Mouse (Mus musculus) embryonic facial prominence, embryonic 15.5 days (tissue): ENCODE measurements at regions not wholly inside any gene's neighbourhood (a gene's known extent, or its start where the extent isn't known, plus 50 kb on each side); places are given as distances from the start of the nearest gene placed in this dataset.

Source experiments
- ATAC-seq: fragments of 200-750 bp; cut with Nextera tagmentation; 2 replicates; pipeline ENCODE4 v1.8.0; 2017; ENCODE audit warnings: low read depth, moderate TSS enrichment; ENCODE audit not compliant: insufficient number of reproducible peaks, low FRiP score, low TSS enrichment
- H3K27ac ChIP-seq: fragments of 300-500 bp; sonication (generic); replicated peaks from 2 replicates; pipeline ENCODE4 v1.5.1; 2015; ENCODE audit warnings: mild to moderate bottlenecking, inconsistent platforms
- H3K27me3 ChIP-seq: fragments of 300-500 bp; sonication (generic); 2 replicates; pipeline ENCODE4 v1.6.1; 2015; ENCODE audit warnings: inconsistent platforms
- H3K36me3 ChIP-seq: fragments of 300-500 bp; sonication (generic); 2 replicates; pipeline ENCODE4 v1.6.1; 2015; ENCODE audit warnings: mild to moderate bottlenecking, inconsistent platforms
- H3K4me1 ChIP-seq: fragments of 300-500 bp; sonication (generic); 2 replicates; pipeline ENCODE4 v1.6.1; 2015; ENCODE audit warnings: inconsistent platforms
- H3K4me2 ChIP-seq: fragments of 300-500 bp; sonication (generic); replicated peaks from 2 replicates; pipeline ENCODE4 v1.6.1; 2015; ENCODE audit warnings: mild to moderate bottlenecking, inconsistent platforms
- H3K4me3 ChIP-seq: fragments of 300-500 bp; sonication (generic); replicated peaks from 2 replicates; pipeline ENCODE4 v1.5.1; 2015; ENCODE audit warnings: mild to moderate bottlenecking, inconsistent platforms
- H3K9ac ChIP-seq: fragments of 300-500 bp; sonication (generic); 2 replicates; pipeline ENCODE4 v1.6.1; 2015; ENCODE audit warnings: inconsistent platforms
- H3K9me3 ChIP-seq: fragments of 300-500 bp; sonication (generic); replicated peaks from 2 replicates; pipeline ENCODE4 v1.6.1; 2016; ENCODE audit warnings: inconsistent platforms
- WGBS: fragments of 180-500 bp; shearing (Covaris S2); methylation state at CpG from one replicate; pipeline ENCODE4 v1.1.7; 2015; 5-methylcytosine and 5-hydroxymethylcytosine counted together

DNA sequence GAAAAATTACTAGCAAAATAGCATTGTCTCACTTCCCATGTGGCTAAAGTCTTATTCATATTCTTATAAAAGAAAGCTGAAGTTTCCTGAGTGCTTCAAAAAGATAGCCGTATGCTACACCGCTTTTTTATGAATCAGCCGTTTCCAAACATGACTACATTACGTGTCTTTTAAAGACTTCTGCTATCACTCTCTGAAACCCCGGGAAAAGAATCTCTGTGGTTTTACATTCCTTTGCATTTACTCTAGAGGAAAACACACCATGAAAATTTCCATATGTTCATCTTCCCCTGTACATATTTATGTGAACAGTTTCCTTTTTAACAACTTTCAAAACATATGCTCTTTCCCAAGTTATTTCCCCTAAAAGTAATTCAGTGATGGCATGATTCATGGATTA lies 882.3 kb downstream of the Gsdmc2 start:
- no peaks in the 10 kb centered on the region for H3K9me3 ChIP-seq
- H3K4me3 ChIP-seq, result no peak overlapping the region
- H3K27me3 ChIP-seq, result no peaks in the 10 kb centered on the region
- H3K4me2 ChIP-seq, result no peak overlapping the region
- H3K27ac ChIP-seq, result no peak overlapping the region; the same call in 1 of the 2 replicates
- H3K4me1 ChIP-seq, result 0 out of 2 replicates have a peak, but pooled peaks cover 4% of the 10 kb centered on the region
- 25% methylated on average over 5 of the region's 5 CpGs for WGBS
- no peak overlapping the region for H3K9ac ChIP-seq
- no peaks in the 10 kb centered on the region for H3K36me3 ChIP-seq
- ATAC-seq, result no peak

DNA sequence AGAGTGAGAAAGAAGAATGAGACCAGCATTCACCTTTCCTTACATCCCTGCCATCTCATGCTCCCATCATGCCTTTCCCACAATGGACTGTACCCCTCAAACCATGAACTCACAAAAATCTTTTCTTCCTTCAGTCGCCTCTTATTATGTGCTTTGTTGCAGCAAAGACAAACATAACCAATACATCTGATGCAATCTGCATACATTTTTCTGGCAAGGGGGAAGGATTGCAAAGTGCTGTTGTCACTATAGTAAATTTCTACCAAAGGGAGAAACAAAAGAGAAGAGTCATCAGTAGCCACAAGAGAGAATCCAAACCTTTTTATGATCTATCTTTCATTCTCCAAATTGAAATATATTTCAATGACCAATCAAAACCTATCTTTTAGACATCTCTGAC lies 884.4 kb downstream of the Gsdmc2 start:
- Histone ChIP-seq H3K27me3 (no peaks in the 10 kb centered on the region), H3K9me3 (no peaks in the 10 kb centered on the region), H3K9ac (no peak overlapping the region), H3K36me3 (no peaks in the 10 kb centered on the region), H3K4me1 (0 out of 2 replicates have a peak, but pooled peaks cover 4% of the 10 kb centered on the region), H3K27ac (no peak overlapping the region), H3K4me2 (no peak overlapping the region), H3K4me3 (no peak overlapping the region)
- WGBS, result 98% methylated on average over 1 of the region's 1 CpGs
- no peak for ATAC-seq

DNA sequence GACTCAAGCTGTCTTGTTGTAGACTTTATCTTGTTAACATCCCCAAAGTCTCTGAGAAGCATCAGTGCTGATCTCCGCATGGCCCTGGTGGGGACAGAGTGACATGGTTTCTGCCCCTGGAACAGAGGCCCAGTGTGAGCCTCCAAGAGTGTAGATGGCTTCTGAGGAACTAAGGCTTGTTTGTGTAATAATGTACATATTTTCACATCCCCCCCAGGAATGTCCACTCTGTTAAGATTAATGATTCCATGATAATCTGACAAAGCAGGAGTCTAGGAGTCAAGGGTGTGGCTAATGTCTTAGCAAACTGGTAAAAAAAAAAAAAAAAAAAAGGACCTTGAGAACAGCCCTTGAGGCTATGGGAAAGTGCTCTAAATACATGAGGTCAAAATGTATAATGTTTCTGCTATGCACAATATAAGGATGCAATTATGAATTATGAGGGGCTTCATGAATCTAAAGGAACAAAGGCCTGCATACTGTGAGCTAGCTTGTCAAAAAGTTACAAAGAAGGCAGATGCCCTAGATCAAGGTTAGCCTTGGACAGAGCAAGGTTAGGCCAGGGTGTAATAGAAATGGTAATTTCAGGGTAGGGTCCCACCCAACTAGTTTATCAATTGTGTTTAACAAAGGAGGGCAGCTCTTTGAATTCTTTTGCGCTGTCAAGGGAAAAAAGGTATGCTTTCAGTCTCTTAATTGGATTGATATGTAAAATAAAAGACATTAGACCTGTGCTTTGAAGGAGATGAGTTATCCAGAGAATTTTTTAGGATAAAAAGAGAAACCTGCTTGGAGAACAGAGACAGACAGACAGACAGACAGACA lies 886.3 kb downstream of the Gsdmc2 start:
- 83% methylated on average over 2 of the region's 2 CpGs for WGBS
- no peaks in the 10 kb centered on the region for H3K27me3 ChIP-seq

GRCm38 (mm10) chr15:62954889-62955288 lies 890.1 kb downstream of the Gsdmc2 start:
- no peaks in the 10 kb centered on the region for H3K27me3 ChIP-seq
- 50% methylated on average over 1 of the region's 1 CpGs for WGBS
- H3K9me3 ChIP-seq, result no peaks in the 10 kb centered on the region
- no peaks in the 10 kb centered on the region for H3K36me3 ChIP-seq
- ATAC-seq, result no peak
- H3K4me2 ChIP-seq, result no peak overlapping the region
- H3K9ac ChIP-seq, result no peak overlapping the region
- H3K4me3 ChIP-seq, result no peak overlapping the region
- H3K27ac ChIP-seq, result peak overlapping the region; percentile 83; the same call in 1 of the 2 replicates
- peaks cover 23% of the 10 kb centered on the region; the same call in 1 of the 2 replicates for H3K4me1 ChIP-seq

More for the DNA sequence above, 886.3 kb downstream of the Gsdmc2 start:
- no peak for ATAC-seq
- H3K27ac ChIP-seq, result no peak overlapping the region
- H3K36me3 ChIP-seq, result no peaks in the 10 kb centered on the region
- H3K4me2 ChIP-seq, result no peak overlapping the region
- H3K9ac ChIP-seq, result no peak overlapping the region
- no peak overlapping the region for H3K4me3 ChIP-seq
- H3K4me1 ChIP-seq, result peaks cover 18% of the 10 kb centered on the region; the same call in 1 of the 2 replicates
- no peaks in the 10 kb centered on the region for H3K9me3 ChIP-seq

DNA sequence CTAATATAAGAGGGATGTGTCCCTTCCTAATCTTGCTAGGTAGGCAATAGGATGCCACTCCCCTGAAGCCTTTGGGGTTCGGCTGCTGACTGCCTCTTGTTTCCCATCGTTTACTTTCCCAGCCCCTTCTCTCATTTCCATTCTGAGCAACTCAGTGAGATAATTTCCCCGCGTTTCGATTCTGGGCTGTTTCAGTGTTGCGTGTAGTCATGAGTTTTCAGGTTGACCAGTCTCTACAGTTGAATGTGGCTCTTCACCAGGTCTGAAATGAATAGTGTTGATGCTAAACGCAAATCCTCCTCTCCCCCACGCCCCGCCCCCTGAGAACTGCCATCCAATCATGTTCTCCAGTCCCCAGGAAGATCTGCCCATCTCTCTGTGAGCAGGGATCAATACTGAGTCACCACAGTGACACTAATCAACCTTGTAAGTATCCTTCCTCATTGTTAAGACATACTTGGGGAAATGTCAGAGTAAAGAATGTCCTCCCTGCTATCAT lies 890.6 kb downstream of the Gsdmc2 start:
- H3K27ac ChIP-seq, result peak overlapping the region; percentile 83
- no peak overlapping the region for H3K4me3 ChIP-seq
- 71% methylated on average over 9 of the region's 9 CpGs for WGBS
- peaks cover 23% of the 10 kb centered on the region; the same call in 1 of the 2 replicates for H3K4me1 ChIP-seq
- H3K4me2 ChIP-seq, result no peak overlapping the region
- no peak for ATAC-seq
- no peaks in the 10 kb centered on the region for H3K9me3 ChIP-seq
- no peaks in the 10 kb centered on the region for H3K27me3 ChIP-seq
- no peaks in the 10 kb centered on the region for H3K36me3 ChIP-seq
- no peak overlapping the region for H3K9ac ChIP-seq

- no peak overlapping the region for H3K4me2 ChIP-seq
- H3K9me3 ChIP-seq, result no peaks in the 10 kb centered on the region
- peaks cover 23% of the 10 kb centered on the region; the same call in 1 of the 2 replicates for H3K4me1 ChIP-seq
- peak; percentile 80 for ATAC-seq
- 28% methylated on average over 6 of the region's 6 CpGs for WGBS
- H3K27me3 ChIP-seq, result no peaks in the 10 kb centered on the region
- H3K27ac ChIP-seq, result peak overlapping the region; percentile 83
- H3K9ac ChIP-seq, result no peak overlapping the region
- no peak overlapping the region for H3K4me3 ChIP-seq
- no peaks in the 10 kb centered on the region for H3K36me3 ChIP-seq
These were observed 891.6 kb downstream of the Gsdmc2 start for GRCm38 (mm10) chr15:62953215-62953941.

- Histone ChIP-seq H3K4me3 (no peak overlapping the region), H3K9ac (no peak overlapping the region), H3K27me3 (no peaks in the 10 kb centered on the region), H3K27ac (peak overlapping the region; percentile 83), H3K9me3 (no peaks in the 10 kb centered on the region), H3K4me1 (peaks cover 23% of the 10 kb centered on the region; the same call in 1 of the 2 replicates), H3K4me2 (no peak overlapping the region), H3K36me3 (no peaks in the 10 kb centered on the region)
- no peak for ATAC-seq
- 36% methylated on average over 5 of the region's 5 CpGs for WGBS
These were observed 892.3 kb downstream of the Gsdmc2 start for GRCm38 (mm10) chr15:62952487-62953214.

GRCm38 (mm10) chr15:62939416-62939815 lies 905.6 kb downstream of the Gsdmc2 start:
- Histone ChIP-seq H3K4me1 (no peaks in the 10 kb centered on the region), H3K4me3 (no peak overlapping the region)
- 62% methylated on average over 2 of the region's 2 CpGs for WGBS

DNA sequence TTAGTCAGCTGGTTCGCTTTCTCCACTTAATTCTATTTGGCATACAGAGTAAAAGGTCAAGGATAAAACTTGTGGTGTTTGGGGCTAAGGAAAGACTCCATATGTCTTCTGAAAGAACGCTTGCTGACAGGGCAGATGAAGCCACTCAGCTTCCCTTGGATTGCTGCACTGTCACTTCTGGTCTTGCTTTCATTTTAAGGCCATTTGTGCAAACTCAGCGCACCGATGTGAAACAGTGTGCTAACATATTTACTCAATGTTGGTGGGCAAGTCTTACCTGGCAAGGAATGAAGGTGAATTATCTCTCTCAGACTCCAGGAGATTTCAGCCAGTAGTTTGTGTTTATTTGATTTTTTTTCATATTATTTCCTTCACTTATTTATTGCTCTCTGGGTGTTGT lies 907.2 kb downstream of the Gsdmc2 start:
- Histone ChIP-seq H3K4me3 (no peak overlapping the region), H3K9ac (no peak overlapping the region), H3K27ac (no peak overlapping the region), H3K36me3 (no peaks in the 10 kb centered on the region), H3K4me2 (no peak overlapping the region), H3K4me1 (no peaks in the 10 kb centered on the region), H3K9me3 (no peaks in the 10 kb centered on the region), H3K27me3 (no peaks in the 10 kb centered on the region)
- WGBS, result 86% methylated on average over 4 of the region's 4 CpGs
- no peak for ATAC-seq

More at GRCm38 (mm10) chr15:62939416-62939815, 905.6 kb downstream of the Gsdmc2 start:
- H3K4me2 ChIP-seq, result no peak overlapping the region
- no peaks in the 10 kb centered on the region for H3K36me3 ChIP-seq
- H3K9me3 ChIP-seq, result no peaks in the 10 kb centered on the region
- H3K27me3 ChIP-seq, result no peaks in the 10 kb centered on the region
- H3K9ac ChIP-seq, result no peak overlapping the region
- ATAC-seq, result no peak
- no peak overlapping the region for H3K27ac ChIP-seq

DNA sequence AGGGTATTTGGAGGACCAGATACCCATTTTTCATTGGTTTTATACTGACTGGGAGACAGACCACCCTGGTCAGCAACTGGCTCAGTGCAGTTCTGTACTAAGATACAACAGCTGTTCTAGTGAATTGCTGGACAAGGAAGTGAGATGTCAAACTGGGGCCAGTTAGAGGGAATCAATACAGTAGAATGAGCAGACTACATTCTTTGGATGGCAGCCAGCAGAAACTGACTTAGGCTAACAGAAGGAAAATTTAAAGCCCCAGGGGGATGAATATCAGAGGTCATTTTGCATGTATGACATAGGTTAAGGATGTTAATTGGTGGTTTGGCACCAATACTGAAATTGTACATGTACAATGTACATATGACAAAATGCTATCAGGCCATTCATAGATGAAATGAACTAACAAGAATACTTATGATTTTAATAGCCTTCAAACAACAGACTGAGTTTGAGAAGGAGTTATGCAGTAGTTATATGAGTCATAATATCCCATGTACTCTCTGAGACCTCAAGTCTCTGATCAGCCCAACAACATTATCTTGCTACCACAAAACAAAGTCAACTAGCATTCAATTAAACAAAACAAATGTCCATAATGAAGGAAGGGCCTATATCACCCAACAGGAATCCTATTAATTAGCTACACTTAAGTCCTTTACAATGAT lies 910.3 kb downstream of the Gsdmc2 start:
- no peak overlapping the region for H3K4me2 ChIP-seq
- no peaks in the 10 kb centered on the region for H3K27me3 ChIP-seq
- no peak overlapping the region for H3K4me3 ChIP-seq
- H3K4me1 ChIP-seq, result no peaks in the 10 kb centered on the region
- H3K9ac ChIP-seq, result no peak overlapping the region
- H3K27ac ChIP-seq, result no peak overlapping the region
- ATAC-seq, result no peak
- no peaks in the 10 kb centered on the region for H3K36me3 ChIP-seq
- no peaks in the 10 kb centered on the region for H3K9me3 ChIP-seq
